Mouse (Mus musculus): ENCODE results near the gene Tctn1. TPM values are rescaled to one million over a fixed set of nuclear protein-coding genes. Genes with fewer than 3 reads are reported as not detected.
"Not testable (repeated sequence)": the region's sequence is repeated elsewhere in the genome, so short reads cannot be mapped to it uniquely, and the experiment has no call there.

Tctn1 gene
- polyA plus RNA-seq, 1 experiment from 2014 or later, result 5.1 TPM

DNA sequence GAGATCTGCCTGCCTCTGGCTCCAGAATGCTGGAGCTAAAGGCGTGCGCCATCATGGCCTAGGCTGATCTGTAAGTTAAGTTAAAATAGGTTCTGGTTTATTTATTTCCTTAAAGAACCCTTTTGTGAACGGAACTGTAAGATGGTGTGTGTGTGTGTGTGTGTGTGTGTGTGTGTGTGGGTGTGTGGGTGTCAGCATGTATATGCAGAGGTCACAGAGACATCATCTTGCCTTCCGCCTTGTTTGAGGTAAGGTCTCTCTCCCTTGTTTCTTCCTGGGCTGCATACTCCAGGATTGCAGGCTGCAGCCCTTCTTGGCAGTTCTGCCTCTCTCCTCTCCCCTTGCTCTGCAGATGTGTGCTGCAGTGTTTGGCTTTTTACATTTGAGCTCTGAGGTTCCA lies 33.4 kb downstream of the Tctn1 start:
- H3K27me3 ChIP-seq, result no peaks in the 10 kb centered on the region
- H3K36me3 ChIP-seq, result no peaks in the 10 kb centered on the region
- ATAC-seq (ENCODE audit: low FRiP score, low read depth), result no peak
- H3K9ac ChIP-seq, result no peak overlapping the region
- peaks cover 9% of the 10 kb centered on the region; the same call in 1 of the 2 replicates for H3K4me1 ChIP-seq (replicated peaks)
- H3K9me3 ChIP-seq, result no peaks in the 10 kb centered on the region
- WGBS, result 89% methylated on average over 4 of the region's 4 CpGs
- no peak overlapping the region for H3K4me3 ChIP-seq
- no peak overlapping the region for H3K4me2 ChIP-seq
- no peak overlapping the region for H3K27ac ChIP-seq (replicated peaks)

DNA sequence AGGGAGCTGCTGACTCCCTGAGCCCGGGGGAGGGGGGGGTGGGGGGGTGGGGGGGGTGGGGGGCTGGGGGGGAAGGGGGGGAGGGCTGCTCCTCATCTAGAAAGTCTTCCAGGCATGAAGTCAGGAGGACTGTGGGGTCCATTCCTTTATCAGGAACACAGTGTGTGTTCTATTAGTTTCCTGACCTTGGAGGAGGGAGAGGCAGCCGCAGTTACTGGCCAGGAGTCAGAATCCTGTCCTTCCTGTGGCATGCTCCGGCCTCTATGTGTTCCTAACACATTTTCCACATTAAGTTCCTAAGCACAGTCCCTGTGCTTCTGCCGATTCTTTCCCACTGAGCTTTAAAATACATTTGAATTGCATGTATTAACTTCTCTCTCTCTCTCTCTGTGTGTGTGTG lies 35.5 kb downstream of the Tctn1 start:
- Histone ChIP-seq H3K4me1 (replicated peaks) (no peaks in the 10 kb centered on the region), H3K9ac (no peak overlapping the region), H3K4me2 (no peak overlapping the region), H3K36me3 (no peaks in the 10 kb centered on the region), H3K4me3 (no peak overlapping the region), H3K27ac (replicated peaks) (no peak overlapping the region), H3K9me3 (no peaks in the 10 kb centered on the region), H3K27me3 (no peaks in the 10 kb centered on the region)
- no peak for ATAC-seq (ENCODE audit: low FRiP score, low read depth)
- WGBS, result 73% methylated on average over 3 of the region's 4 CpGs

DNA sequence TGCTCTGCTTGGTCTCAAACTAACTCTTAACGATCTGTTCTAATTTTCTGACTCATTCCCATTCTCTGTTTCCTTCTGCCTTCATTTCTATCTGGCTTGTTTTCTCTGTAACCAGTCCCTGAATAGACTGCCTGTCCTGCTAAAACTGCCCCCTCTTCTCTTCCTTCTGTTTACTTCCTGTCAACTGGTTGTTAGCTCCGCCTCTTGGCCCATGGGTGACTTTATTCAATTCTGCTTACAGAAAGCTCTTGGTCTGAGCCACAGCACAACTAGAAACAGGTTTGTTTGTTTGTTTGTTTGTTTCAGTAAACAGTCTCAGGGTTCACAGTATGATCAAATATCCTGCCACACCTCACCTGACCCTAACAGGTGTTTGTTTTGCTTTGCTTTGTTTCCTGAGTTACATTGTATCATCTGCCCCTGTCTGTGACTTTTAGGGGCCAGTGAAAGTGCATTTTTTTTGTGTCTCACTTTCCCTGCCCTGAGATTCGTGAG lies 35.9 kb downstream of the Tctn1 start:
- Histone ChIP-seq H3K27me3 (no peaks in the 10 kb centered on the region), H3K4me2 (no peak overlapping the region), H3K27ac (replicated peaks) (no peak overlapping the region), H3K36me3 (no peaks in the 10 kb centered on the region), H3K9me3 (no peaks in the 10 kb centered on the region), H3K9ac (no peak overlapping the region), H3K4me3 (no peak overlapping the region), H3K4me1 (replicated peaks) (no peaks in the 10 kb centered on the region)
- WGBS, result 89% methylated on average over 2 of the region's 3 CpGs
- no peak for ATAC-seq (ENCODE audit: low FRiP score, low read depth)

DNA sequence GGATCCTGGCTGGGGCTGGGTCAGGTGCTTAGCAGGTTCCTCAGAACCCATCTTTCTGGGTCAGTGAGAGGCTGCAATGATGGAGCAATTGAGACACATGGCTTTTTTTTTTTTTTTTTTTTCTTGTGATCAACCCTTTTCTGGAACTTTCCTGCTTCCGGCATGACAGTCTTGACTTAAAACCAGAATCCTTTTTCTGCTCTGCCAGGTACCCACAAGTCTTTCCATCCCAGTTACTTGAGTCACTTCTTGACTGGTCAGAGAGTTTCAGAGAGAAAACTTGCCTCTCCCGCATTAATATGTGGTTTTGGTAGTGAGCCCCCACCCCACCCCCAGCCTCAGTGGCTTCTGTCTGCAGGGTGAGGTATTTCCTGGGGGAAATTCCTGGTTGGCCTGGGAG lies 40.0 kb downstream of the Tctn1 start:
- ATAC-seq (ENCODE audit: low FRiP score, low read depth), result no peak
- no peak overlapping the region for H3K4me2 ChIP-seq
- H3K9me3 ChIP-seq, result no peaks in the 10 kb centered on the region
- no peak overlapping the region for H3K27ac ChIP-seq (replicated peaks)
- no peaks in the 10 kb centered on the region for H3K4me1 ChIP-seq (replicated peaks)
- no peak overlapping the region for H3K9ac ChIP-seq
- WGBS, result 95% methylated on average over 2 of the region's 2 CpGs
- H3K36me3 ChIP-seq, result no peaks in the 10 kb centered on the region
- H3K4me3 ChIP-seq, result no peak overlapping the region
- no peaks in the 10 kb centered on the region for H3K27me3 ChIP-seq

DNA sequence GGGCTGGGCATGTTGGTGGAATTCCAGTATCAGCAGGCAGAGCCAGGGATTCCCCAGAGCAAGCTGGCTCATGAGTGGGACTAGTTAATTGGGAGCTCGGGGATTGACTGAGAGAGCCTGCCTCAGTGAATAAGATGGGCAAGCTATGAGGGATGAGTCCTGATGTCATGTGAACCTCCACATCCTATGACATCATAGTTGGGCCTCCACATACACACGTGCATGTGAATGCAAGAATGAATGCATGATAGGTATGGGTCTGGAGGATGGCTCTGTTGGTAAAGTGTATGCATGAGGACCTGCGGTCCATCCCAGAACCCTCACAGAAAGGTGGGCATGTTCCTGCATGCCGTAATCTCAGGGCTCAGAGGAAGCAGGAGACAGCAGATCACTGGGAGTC lies 43.2 kb downstream of the Tctn1 start:
- ATAC-seq (ENCODE audit: low FRiP score, low read depth), result no peak
- H3K4me2 ChIP-seq, result no peak overlapping the region
- H3K4me3 ChIP-seq, result no peak overlapping the region
- no peaks in the 10 kb centered on the region for H3K4me1 ChIP-seq (replicated peaks)
- H3K9me3 ChIP-seq, result no peaks in the 10 kb centered on the region
- H3K27me3 ChIP-seq, result no peaks in the 10 kb centered on the region
- no peak overlapping the region for H3K27ac ChIP-seq (replicated peaks)
- H3K9ac ChIP-seq, result no peak overlapping the region
- no peaks in the 10 kb centered on the region for H3K36me3 ChIP-seq
- WGBS, result 90% methylated on average over 4 of the region's 4 CpGs

DNA sequence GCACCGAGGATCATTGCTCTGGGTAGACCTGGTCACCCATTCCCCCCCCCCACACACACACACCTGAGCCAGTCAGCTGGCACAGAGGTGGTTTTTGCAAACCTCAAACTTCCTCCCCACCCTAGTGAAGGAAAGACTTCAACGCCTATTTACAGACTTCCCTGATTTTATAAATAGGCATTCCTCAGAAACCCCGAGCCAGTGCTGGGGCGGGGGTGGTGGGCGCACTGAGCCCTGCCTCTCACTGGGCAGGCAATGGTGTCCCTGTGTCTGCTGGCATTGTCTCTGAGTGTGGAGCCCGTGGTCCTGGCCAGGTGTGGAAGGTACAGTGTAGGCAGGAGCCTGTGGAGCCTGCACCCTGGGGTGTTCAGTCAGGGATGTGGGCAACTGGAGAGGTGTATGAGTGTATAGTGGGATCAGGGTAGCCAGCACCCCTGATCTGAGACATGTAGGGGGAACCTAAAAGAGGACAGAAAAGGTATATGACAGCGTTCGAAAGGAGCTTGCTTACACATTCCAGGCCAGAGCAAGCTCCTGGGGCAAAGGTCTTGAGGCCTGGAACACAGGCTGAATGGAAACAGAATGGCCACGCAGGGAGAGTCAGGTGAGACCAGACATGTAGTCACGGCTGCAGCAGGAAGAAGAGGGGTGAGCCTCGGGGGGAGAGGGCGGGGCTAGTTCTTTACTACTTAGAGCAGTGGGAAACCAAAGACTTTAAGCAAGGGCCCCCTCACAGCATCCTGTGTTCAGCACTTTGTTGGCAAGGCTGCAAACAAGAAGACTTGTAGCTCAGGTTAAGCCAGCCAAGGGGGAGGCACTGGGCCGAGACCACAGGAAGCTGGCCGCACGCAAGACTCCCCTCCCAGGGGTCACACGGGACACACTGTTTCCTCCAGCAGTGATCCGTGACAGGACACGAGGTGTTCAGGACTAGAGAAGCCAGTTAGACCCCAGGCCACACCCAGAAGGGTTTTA lies 44.3 kb downstream of the Tctn1 start:
- H3K9ac ChIP-seq, result no peak overlapping the region
- WGBS, result 67% methylated on average over 18 of the region's 18 CpGs
- no peaks in the 10 kb centered on the region for H3K9me3 ChIP-seq

DNA sequence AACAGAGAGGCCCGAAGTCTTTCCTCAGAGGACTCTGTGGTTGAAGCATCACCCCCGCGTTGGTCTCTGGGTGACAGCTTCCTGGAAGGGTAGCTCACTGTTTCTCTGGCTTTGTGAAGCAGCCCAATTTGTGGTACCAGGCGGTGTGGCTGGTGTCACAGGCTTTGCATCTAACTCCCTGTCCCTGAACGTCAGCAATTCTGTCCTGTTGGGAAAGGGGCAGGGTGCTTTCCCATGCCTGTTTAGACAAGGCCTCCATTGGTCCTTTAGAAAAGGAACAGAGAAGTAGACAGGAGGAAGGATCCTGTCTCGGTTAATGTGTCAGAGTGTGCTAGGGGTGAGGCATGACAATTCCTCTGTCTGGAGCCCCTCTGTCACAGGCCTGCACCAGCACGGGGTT lies 45.3 kb downstream of the Tctn1 start:
- H3K4me1 ChIP-seq (replicated peaks), result no peaks in the 10 kb centered on the region
- no peak overlapping the region for H3K27ac ChIP-seq (replicated peaks)
- H3K27me3 ChIP-seq, result no peaks in the 10 kb centered on the region
- H3K9me3 ChIP-seq, result no peaks in the 10 kb centered on the region
- no peak for ATAC-seq (ENCODE audit: low FRiP score, low read depth)
- no peak overlapping the region for H3K4me3 ChIP-seq
- no peak overlapping the region for H3K9ac ChIP-seq
- H3K36me3 ChIP-seq, result no peaks in the 10 kb centered on the region
- 84% methylated on average over 7 of the region's 7 CpGs for WGBS
- no peak overlapping the region for H3K4me2 ChIP-seq

More for the DNA sequence above, 44.3 kb downstream of the Tctn1 start:
- Histone ChIP-seq H3K4me3 (no peak overlapping the region), H3K4me1 (replicated peaks) (no peaks in the 10 kb centered on the region), H3K36me3 (no peaks in the 10 kb centered on the region), H3K27me3 (no peaks in the 10 kb centered on the region), H3K4me2 (no peak overlapping the region), H3K27ac (replicated peaks) (no peak overlapping the region)
- ATAC-seq (ENCODE audit: low FRiP score, low read depth), result no peak

DNA sequence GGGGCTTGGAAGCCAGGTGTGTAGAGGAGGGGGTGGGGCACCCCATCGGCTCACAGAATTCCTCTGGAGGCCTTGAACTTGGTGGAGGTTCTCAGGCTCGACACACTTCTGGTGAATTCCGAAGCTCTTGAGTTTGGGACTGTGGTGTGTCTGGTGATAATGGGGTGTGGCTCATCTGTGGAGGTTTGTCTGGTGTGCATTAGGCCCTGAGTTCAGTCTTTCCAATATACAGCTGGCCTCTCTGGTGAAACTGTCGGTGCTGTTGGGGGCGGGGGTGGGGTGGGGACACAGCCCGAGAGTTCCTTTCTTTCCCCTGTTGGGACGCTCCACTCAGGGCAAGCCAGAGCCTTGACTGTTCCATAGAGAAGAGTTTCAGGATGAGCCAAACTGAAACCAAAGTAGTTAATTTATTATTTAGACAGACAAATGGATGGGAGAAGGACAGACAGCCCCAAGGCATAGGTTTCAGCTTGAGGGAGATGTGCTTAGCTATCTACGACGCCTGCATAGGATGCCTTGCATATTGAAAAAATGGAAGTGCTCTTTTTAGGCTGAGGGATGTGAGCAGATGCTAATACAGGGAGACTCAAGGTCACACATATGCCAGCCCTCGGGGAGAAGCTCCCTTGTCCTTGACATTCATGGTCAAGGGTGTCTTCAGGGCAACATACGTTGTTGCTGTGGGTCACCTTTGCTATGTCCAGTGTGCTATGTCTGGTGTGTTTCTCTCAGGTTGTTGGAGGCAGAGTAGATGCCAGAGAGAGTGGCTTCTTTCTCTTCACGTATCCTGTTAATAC lies 46.0 kb downstream of the Tctn1 start:
- ATAC-seq (ENCODE audit: low FRiP score, low read depth), result no peak

DNA sequence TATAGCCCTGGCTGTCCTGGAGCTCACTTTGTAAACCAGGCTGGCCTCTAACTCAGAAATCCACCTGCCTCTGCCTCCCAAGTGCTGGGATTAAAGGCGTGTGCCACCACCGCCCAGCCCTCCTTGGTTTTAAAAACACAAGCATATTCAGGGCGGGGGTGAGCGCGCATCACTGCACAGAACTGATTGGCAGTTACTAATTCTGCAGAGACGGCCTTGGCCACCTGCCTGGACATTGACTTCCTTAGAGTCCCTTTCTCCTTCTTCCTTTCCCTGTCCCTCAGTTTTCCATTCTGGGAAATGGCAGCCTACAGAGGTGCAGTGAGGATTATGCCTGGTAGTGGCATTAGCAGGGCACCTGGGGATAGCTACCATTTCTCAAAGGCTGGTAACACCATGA lies 46.6 kb downstream of the Tctn1 start:
- Histone ChIP-seq H3K36me3 (no peaks in the 10 kb centered on the region), H3K4me2 (no peak overlapping the region), H3K9me3 (no peaks in the 10 kb centered on the region), H3K4me3 (no peak overlapping the region), H3K27ac (replicated peaks) (no peak overlapping the region), H3K4me1 (replicated peaks) (no peaks in the 10 kb centered on the region), H3K27me3 (no peaks in the 10 kb centered on the region), H3K9ac (no peak overlapping the region)
- 84% methylated on average over 6 of the region's 6 CpGs for WGBS
- ATAC-seq (ENCODE audit: low FRiP score, low read depth), result no peak

More for the DNA sequence above, 46.0 kb downstream of the Tctn1 start:
- no peaks in the 10 kb centered on the region for H3K36me3 ChIP-seq
- H3K4me2 ChIP-seq, result no peak overlapping the region
- WGBS, result 90% methylated on average over 12 of the region's 12 CpGs
- H3K4me1 ChIP-seq (replicated peaks), result no peaks in the 10 kb centered on the region
- H3K27ac ChIP-seq (replicated peaks), result no peak overlapping the region
- no peaks in the 10 kb centered on the region for H3K9me3 ChIP-seq
- no peak overlapping the region for H3K4me3 ChIP-seq
- H3K27me3 ChIP-seq, result no peaks in the 10 kb centered on the region
- H3K9ac ChIP-seq, result no peak overlapping the region

DNA sequence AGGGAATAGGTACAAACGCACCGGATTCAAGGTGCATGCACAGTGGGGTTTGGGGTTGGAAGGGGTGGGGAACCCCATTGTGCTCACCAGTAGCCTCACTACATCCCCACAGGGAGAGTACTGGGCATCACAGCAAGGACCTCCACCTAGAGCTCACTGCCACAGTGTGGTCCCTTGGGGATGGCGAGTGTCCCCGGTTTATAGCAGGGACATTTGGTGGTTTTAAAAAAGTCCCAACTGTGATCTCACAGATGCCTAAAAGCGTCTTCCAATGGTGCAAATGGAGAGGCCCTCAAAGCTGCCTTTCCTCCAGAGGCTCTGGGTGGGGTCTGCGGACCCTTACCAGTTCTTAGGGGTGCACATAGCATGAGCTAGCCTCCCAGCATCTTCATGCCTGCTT lies 50.4 kb downstream of the Tctn1 start:
- Histone ChIP-seq H3K27ac (replicated peaks) (no peak overlapping the region), H3K9me3 (no peaks in the 10 kb centered on the region), H3K9ac (no peak overlapping the region), H3K27me3 (no peaks in the 10 kb centered on the region), H3K4me3 (no peak overlapping the region), H3K4me1 (replicated peaks) (peaks cover 9% of the 10 kb centered on the region; the same call in 1 of the 2 replicates), H3K36me3 (no peaks in the 10 kb centered on the region), H3K4me2 (no peak overlapping the region)
- 95% methylated on average over 6 of the region's 6 CpGs for WGBS
- ATAC-seq (ENCODE audit: low FRiP score, low read depth), result no peak

DNA sequence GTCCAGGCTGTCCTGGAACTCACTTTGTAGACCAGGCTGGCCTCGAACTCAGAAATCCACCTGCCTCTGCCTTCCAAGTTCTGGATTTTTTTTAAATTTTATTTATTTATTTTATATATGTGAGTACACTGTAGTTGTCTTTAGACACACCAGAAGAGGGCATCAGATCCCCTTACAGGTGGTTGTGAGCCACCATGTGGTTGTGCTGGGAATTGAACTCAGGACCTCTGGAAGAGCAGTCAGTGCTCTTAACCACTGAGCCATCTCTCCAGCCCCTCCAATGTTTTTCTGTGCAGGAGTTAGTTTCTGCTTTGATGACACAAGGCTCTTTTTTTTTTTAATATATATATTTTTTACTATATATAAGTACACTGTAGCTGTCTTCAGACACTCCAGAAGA lies 51.4 kb downstream of the Tctn1 start:
- not testable (repeated sequence) for H3K4me2 ChIP-seq; ATAC-seq (ENCODE audit: low FRiP score, low read depth); H3K27ac ChIP-seq (replicated peaks); H3K36me3 ChIP-seq; H3K9ac ChIP-seq; H3K27me3 ChIP-seq; H3K4me1 ChIP-seq (replicated peaks); H3K4me3 ChIP-seq; H3K9me3 ChIP-seq
- WGBS, result 93% methylated on average over 1 of the region's 1 CpGs

DNA sequence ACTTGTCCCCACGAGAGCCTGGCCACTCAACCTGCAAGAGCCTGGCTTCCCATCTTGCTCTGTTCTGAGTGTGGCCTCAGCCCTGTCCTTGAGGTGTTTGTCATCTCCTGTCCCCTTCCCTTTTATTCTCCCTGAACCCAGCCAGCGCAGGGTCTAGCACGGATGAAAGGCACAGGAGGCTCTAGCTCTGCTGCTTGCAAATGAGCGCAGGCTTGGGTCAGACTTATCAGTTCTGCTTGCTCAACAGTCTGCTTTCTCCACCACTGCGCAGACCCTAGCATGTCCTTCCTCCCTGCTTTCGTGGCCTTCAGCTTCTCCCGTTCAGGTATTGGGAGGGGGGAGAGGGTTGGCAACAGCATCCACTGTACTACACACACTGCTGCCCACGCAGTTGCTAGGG lies 52.1 kb downstream of the Tctn1 start:
- Histone ChIP-seq H3K27me3 (no peaks in the 10 kb centered on the region), H3K4me3 (no peak overlapping the region), H3K9me3 (no peaks in the 10 kb centered on the region), H3K4me2 (no peak overlapping the region), H3K4me1 (replicated peaks) (peaks cover 9% of the 10 kb centered on the region; the same call in 1 of the 2 replicates), H3K27ac (replicated peaks) (no peak overlapping the region), H3K36me3 (no peaks in the 10 kb centered on the region), H3K9ac (no peak overlapping the region)
- ATAC-seq (ENCODE audit: low FRiP score, low read depth), result no peak
- 86% methylated on average over 8 of the region's 8 CpGs for WGBS
